Mouse (Mus musculus) MEL (cell line): ENCODE measurements around the gene Msi2.

ENCODE experiments used
- CTCF ChIP-seq, 3 experiments: IDR thresholded peaks in 2 of 3; conservative IDR thresholded peaks in 1 of 3; 2 replicates each; pipeline ENCODE4 v1.5.1; 2011 to 2012; ENCODE audit warnings: low read length in 3 of 3, low read depth in 2 of 3, mild to moderate bottlenecking in 2 of 3, improper control_type of control experiment in 1 of 3, inconsistent platforms in 1 of 3, mixed read lengths in 1 of 3, moderate library complexity in 1 of 3; ENCODE audit not compliant: control insufficient read depth in 1 of 3, insufficient read depth in 1 of 3, poor library complexity in 1 of 3, severe bottlenecking in 1 of 3
- ELF1 ChIP-seq: IDR thresholded peaks from 2 replicates; pipeline ENCODE4 v1.6.1; 2014; ENCODE audit warnings: low read depth, mild to moderate bottlenecking, inconsistent platforms, low read length, improper control_type of control experiment, moderate library complexity
- GABPA ChIP-seq: IDR thresholded peaks from 2 replicates; pipeline ENCODE4 v1.6.1; 2012; ENCODE audit warnings: low read depth, mild to moderate bottlenecking, inconsistent platforms, low read length, improper control_type of control experiment, moderate library complexity
- HCFC1 ChIP-seq: IDR thresholded peaks from 2 replicates; pipeline ENCODE4 v1.6.1; 2012; ENCODE audit warnings: low read depth, mild to moderate bottlenecking, inconsistent platforms, low read length, improper control_type of control experiment, moderate library complexity
- MAFK ChIP-seq: IDR thresholded peaks from 2 replicates; pipeline ENCODE4 v1.6.1; 2011; ENCODE audit warnings: low read depth, mild to moderate bottlenecking, low read length, improper control_type of control experiment, borderline replicate concordance
- NRF1 ChIP-seq: IDR thresholded peaks from 2 replicates; pipeline ENCODE4 v1.6.1; 2014; ENCODE audit warnings: low read depth, mild to moderate bottlenecking, inconsistent platforms, low read length, improper control_type of control experiment, moderate library complexity; ENCODE audit not compliant: poor library complexity, insufficient read depth, severe bottlenecking
- POLR2A ChIP-seq, 2 experiments: IDR thresholded peaks; 2 replicates each; pipeline ENCODE4 v1.6.1; 2011 to 2012; ENCODE audit warnings: low read length in 2 of 2, mild to moderate bottlenecking in 2 of 2, control low read depth in 1 of 2, improper control_type of control experiment in 1 of 2, low read depth in 1 of 2, moderate library complexity in 1 of 2; ENCODE audit not compliant: control insufficient read depth in 1 of 2, insufficient read depth in 1 of 2, poor library complexity in 1 of 2
- POLR2AphosphoS2 ChIP-seq: IDR thresholded peaks from 2 replicates; pipeline ENCODE4 v1.6.1; 2011; ENCODE audit warnings: low read length, improper control_type of control experiment
- RCOR1 ChIP-seq: IDR thresholded peaks from 2 replicates; pipeline ENCODE4 v1.6.1; 2012; ENCODE audit warnings: low read depth, mild to moderate bottlenecking, inconsistent platforms, low read length, improper control_type of control experiment

- TF ChIP-seq POLR2AphosphoS2 (no peak), NRF1 (no peak), HCFC1 (no peak), CTCF (IDR thresholded peaks at IDR 0.05 in 2 of 3, conservative IDR thresholded peaks at IDR 0.05 in 1 of 3; ENCODE audit: control insufficient read depth in 1 of 3, insufficient read depth in 1 of 3, low read depth in 2 of 3, low read length in 3 of 3, poor library complexity in 1 of 3, severe bottlenecking in 1 of 3) (no peak), POLR2A (IDR thresholded peaks at IDR 0.05; ENCODE audit: control insufficient read depth in 1 of 2, insufficient read depth in 1 of 2, low read depth in 1 of 2, low read length in 2 of 2, poor library complexity in 1 of 2) (no peak), RCOR1 (no peak), MAFK (no peak), ELF1 (no peak), GABPA (no peak)
Observed at GRCm38 (mm10) chr11:88506544-88507419, 211.5 kb downstream of the Msi2 start.
